Mouse (Mus musculus) cerebellum, postnatal 14 days (tissue): Measurements from ENCODE around the gene Dach1.
A peak's percentile ranks its signal among the peaks of the same experiment; 100 is the strongest.

Experiments used
- DNase-seq, 2 experiments: peaks; one replicate each; pipeline ENCODE4 v3.0.0; 2021; ENCODE audit warnings: mixed read lengths in 2 of 2

The Dach1 gene

DNA sequence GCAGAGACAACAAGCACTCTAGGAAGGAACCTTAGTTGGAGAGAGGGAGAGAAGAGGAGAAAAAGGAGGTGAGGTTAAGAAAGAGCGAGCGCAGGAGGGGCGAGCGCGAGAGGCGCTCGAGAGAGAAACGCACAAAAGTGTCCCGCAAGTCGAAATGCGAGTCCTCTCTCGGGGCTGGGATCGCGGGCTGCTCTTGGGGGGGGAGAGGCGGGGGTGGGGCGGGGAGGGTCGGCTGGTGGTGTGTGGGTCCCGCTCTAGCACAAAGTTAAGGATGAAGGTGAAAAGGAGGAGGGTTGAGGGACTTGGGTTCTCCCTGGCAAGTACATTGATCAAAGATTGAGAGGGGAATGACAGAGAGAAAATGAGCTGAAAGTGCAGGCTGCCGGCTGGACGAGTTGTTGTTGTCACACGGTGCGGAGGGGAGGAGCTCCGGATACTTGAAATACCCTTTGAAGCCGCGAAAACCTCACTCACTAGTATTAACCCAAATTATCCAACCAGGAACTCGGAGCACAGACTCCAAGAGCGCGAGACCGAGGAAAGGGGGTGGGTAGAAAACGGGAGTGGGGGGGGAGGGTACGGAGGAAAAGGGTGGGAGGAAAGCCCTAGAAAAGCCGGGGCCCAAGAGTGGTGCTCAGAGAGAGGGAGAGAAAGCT, at the start of gene Dach1:
Gene Dach1, minus strand, starts transcription at position 345 of the 656 bp plus-strand sequence.
- DNase-seq = peak; percentile 62 to 66

DNA sequence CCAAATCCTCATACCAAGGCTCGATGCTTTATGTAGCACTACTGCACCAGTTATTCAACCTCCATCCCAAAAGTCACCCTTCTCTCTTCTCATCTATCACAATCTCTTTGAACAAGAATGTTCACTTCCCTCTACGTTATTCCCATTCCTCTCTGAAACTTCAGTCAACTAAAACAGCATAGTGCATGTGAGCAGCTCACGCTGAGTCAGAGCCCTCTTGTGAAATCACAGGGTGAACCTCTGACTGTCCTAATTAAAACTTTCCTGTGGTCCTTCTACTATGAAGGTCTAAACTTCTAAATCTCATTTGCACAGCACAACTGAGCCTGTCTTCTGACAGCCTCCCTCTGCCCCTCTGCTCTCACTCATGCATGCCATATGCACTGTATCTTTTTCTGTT, 30.5 kb upstream of the Dach1 start:
- no peak for DNase-seq

DNA sequence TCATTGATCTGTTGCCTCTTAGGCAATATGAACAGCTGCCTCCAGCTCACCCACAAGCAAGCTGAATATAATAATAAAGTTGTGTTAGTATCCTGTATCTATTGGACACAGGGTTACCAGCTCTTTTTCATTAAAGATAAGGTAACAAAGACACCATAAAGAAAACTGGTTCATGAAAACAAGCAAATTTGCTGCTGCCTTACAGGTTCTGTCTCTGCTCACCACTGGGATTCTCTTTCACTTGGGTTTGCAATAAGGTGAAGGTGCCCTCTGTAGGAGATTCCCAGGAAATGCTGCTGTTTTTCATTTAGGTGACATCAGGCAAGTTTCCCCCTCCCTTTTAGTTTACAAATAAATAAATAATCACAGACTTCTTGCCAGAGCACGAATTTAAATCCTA, 12.0 kb upstream of the Dach1 start:
- DNase-seq = peak; percentile 20 to 53

GRCm38 (mm10) chr14:98173831-98174230, 4.3 kb upstream of the Dach1 start:
- no peak for DNase-seq

DNA sequence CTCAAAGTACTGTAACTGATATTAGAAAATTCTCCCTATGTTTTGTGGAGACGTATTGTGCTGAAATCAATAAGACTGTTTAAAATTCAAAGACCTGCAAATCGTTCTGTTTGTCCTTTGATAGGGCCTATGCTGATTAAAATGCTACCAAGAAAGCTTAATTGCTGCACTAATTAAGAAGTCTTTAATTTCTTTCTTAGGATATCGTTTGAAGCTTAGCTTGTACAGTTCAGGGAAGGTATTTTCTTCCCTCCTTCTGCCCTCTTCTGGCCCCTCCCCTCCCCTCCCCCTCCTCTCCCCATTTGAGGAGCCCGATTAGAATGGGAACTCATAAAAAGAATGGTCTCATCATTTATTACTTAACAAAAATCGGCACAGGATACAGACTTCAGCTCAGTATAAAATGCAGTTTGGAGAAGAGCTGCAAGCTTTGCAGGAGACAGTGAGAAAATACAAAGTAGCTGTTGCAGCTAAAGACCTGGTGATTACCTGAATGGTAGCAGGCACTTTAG, 2.9 kb upstream of the Dach1 start:
- DNase-seq = peak in 1 of 2 experiments; percentile 10

DNA sequence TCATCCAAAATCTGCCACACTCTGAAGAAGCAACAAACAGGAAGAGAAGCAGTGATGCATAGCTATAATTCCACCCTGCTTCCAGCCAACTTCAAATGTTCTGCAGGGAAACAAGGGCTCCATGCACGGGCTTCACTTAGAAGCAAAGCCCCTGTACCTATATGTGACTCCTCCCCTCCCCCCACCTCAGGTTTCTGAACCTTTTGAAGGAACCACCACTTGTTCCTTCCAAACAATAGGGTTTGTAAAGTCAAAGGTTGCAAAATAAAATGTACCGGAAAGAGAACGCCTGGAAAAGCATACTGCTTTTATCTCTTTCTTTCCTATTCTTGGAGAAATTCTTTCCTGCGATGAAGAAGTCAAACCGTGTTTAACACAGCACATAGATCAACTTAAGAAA, 2.3 kb upstream of the Dach1 start:
- DNase-seq = peak in 1 of 2 experiments; percentile 12

DNA sequence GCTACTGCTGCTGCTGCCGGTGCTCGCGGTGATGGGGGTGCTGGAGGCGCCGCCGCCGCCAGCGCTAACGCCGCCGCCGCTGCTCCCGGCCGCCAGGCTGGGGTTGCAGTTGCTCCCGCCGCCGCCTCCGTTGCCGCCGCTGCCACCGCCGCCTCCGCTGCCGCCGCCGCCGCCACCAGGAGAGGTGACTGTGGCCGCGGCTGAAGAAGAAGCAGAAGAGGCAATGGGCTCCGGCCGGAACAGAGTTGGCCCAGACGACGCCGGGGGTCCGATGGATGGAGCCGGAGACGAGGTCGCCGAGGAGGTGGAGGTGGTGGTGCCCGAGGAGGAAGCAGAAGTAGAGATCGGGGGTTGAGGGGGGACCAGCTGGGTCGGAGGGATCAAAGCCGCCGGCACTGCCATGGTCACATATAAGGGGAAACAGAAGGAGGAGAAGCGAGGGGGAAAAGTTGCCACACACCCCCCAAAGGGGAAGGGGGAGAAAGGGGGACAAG, 610 bp downstream of the Dach1 start:
- DNase-seq = peak; percentile 69 to 71

DNA sequence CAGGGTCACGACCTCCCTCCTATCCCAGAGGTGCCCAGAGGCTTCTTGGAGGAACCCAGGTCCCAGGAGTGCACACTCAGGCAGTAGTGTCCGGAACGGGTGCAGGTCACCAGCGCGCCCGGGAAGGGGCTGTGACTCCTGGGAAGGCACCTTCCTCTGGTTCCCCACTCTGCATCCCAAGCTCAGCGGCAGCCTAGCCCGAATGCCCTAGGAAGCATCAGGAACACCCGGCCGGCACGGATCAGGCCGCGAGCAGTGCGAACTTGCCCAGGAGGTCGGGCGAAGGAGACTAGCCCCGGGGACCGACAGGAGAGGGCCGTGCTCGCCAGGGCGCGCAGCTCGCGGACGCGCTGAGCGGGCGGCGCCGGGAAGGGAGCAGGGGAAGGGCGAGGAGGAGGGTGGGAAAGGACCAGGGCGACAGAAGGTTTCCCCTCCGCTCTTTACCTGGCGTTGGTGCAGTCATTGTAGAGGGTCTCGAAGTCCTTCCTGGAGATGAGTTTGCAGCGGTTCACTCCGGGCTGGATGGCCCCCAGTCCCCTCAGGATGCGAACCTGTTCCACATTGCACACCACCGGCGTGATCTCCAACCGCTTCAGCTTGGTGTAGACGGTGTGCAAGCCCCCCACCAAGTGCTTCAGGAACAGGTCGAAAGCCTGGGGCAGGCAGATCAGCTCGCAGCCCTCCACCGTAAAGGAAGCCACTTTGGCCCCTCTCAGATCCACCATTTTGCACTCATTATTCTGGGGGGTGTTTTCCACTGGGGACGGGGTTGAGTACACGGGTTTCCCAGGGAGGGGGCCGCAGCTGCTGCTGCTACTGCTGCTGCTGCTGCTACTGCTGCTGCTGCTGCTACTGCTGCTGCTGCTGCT, 1.3 kb downstream of the Dach1 start:
- DNase-seq = peak; percentile 63 to 74

DNA sequence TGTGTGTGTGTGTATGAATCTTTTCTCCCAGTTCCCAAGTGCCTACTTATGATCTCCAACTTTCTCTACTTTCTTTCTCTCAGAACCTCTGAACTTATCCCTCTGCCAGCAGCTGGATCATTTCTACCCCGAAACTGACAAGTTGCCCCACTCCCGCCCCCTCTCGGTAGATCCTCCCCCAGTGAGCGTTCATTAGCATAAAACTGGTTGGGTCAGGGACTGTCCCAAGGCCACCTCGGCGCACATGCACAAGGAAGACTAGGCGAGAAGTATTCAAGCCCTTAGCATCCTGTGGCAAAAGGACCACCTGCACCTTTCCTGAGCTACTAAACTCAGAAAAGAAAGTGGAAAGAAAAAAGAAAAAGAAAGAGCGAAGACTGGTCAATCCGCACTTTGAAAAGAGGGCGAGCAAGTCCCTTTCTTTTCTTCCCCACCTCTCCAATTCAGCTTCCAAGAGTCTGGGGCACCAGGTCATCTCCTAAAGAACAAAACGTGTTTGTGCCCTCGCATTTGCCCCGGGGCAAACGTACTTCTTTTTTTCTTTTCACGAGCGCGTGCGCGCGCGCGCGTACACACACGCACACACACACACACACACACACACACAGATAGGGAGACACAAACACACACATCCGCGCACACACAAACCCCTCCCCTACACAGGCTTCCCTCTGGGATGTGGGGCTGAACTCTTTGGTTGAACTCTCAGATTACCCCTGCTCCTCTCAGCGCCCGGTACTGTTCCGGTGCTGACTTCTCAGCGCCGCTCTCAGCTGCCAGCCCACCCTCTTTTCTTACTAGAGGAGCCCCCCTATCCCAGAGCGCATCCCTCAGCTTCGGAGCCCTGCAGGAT, 2.2 kb downstream of the Dach1 start:
- DNase-seq = peak; percentile 49 to 61

DNA sequence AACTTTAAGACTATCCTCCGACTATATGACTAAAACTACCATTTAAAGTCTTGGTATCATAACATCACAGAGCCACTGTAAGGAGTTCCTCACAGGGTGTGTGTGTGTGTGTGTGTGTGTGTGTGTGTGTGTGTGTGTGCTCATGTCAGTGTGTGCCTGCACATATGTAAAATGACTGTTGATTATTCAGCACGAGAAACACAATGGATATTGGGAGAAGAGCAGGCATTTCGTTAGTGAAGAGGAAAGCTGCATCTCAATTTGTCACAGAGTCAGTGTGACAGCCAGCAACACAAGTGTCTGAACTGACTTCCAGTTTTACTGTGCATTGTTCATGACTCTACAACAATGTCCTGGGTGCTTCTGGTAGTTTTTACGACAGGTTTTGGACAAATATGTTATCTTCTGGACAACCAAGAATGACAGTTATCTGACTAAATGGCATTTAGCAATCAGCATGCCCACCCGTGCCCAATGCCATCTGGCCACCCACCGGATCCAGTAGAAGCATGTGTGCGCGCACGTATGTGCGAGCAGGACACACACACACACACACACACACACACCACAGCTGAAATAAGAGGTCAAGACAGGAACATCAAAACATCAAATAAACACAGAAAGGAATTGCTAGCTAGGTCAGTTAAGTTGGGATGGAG, 3.1 kb downstream of the Dach1 start:
- DNase-seq = peak; percentile 57 to 61

DNA sequence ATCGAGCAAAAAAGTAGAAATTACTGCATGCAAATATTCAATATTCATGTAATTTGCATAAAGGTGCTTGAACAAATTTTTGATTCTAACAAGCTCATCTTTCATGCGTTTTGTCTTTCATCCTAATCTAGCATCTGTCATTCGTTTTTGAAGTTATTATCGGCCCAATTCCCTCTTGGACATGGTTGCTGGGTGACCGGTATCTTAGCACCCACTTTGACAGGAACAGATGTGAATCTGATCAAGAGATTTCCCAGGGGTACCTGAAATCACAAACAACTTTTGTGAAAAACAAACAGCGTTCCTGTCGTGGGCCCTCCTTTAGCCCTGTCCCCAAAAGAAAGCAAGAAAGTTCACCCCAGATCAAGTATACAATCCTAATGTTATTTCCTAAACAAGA, 12.8 kb downstream of the Dach1 start:
- DNase-seq = no peak

DNA sequence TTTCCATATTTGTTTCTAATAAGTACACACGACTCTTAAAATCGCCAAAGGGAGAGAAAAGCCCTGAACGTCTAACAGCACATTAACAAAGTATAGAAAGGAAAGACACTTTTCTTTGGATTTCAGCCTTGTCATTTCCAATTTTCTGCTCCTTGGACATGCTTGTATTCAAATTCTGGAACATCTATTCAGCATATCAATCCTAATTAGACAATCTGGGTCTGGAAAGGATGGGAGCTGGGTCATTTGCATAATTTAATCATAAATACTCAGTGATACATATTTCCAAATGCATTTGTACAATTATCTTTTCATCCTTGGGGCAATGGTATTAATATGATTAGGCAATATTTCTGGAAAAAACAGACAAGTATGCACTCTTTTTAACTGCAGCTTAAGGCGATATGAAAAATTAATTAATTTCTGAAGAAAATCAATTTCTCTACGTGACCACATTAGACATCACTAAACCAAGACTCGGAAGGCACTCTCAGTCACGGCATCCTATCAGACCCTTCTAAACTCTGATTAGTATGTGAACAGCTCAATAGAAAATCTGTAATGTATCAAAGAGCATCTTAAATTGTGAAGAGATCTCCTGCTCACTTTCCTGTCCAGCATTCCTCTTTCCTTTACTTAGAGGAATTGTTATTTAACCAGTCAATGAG, 13.7 kb downstream of the Dach1 start:
- no peak for DNase-seq

- DNase-seq = peak in 1 of 2 experiments; percentile 6
These were observed 14.6 kb downstream of the Dach1 start for GRCm38 (mm10) chr14:98154832-98155422.

- no peak for DNase-seq
These were observed 27.8 kb downstream of the Dach1 start for GRCm38 (mm10) chr14:98141758-98142157.

DNA sequence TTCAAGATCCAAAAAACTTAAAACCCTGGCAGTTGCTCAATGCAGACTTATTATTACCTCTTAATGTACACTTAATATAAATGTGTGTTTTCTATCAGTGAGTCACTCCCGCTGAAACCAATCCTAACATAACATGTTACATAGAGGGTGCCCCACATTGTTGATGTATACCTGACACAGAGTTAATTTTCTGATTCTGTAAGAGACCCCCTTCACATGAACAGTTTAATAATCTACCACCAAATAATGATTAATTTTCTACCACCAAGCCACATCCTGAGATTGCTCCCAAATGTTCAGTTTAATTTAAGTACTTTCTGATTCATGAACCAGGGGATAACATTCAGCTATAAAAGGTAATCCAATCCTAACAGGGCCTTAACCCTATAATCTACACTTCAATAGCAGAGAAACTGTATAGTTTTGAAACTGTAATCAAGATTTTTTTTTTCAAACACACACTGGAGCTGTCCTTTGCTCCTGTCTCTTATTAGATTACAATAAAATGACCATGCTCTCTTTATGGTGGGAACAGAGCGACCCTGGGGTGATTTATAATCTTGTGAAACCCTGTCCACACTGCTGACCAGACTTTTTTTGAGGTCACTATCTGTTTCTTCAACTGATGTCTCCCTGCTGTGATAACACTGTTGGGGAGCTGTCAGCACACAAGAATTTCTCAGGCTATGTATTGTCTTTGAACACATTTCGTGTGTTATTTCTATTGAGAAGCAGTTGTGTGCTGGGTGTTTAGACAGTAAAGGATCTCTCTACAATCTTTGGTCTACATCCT, 30.5 kb downstream of the Dach1 start:
- no peak for DNase-seq

- DNase-seq = no peak
These were observed 35.0 kb downstream of the Dach1 start for GRCm38 (mm10) chr14:98134546-98134945.

GRCm38 (mm10) chr14:98123032-98123431, 46.5 kb downstream of the Dach1 start:
- DNase-seq = peak; percentile 25 to 47

- no peak for DNase-seq
These were observed 52.9 kb downstream of the Dach1 start for GRCm38 (mm10) chr14:98116627-98117026.

DNA sequence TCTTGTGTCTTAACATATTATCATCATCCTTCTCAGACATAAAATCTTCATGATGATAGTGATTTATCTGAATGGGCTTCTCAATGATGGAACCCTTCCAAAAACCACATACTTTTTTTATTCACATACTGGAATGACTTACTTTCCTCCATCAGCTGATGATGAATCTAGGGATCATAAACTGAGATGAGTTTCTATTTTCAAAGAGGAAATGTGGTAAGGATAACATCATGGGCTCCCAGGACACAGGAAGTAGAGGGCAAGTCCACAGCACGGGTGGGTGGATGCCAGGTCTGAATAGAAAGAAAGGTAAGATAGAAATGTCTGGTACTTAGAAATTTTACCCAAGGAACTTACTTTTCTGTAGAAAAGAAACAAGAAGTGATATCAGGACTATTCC, 56.5 kb downstream of the Dach1 start:
- DNase-seq = no peak

GRCm38 (mm10) chr14:98109929-98110328, 59.6 kb downstream of the Dach1 start:
- no peak for DNase-seq
